Mouse (Mus musculus) cerebral cortex, adult 2 months (tissue): ENCODE data around the gene Tenm4.

Experiments used
- WGBS: fragments of 180-500 bp; shearing (Covaris S2); methylation state at CpG from one replicate; pipeline ENCODE4 v1.1.7; 2018; 5-methylcytosine and 5-hydroxymethylcytosine counted together

Gene Tenm4

DNA sequence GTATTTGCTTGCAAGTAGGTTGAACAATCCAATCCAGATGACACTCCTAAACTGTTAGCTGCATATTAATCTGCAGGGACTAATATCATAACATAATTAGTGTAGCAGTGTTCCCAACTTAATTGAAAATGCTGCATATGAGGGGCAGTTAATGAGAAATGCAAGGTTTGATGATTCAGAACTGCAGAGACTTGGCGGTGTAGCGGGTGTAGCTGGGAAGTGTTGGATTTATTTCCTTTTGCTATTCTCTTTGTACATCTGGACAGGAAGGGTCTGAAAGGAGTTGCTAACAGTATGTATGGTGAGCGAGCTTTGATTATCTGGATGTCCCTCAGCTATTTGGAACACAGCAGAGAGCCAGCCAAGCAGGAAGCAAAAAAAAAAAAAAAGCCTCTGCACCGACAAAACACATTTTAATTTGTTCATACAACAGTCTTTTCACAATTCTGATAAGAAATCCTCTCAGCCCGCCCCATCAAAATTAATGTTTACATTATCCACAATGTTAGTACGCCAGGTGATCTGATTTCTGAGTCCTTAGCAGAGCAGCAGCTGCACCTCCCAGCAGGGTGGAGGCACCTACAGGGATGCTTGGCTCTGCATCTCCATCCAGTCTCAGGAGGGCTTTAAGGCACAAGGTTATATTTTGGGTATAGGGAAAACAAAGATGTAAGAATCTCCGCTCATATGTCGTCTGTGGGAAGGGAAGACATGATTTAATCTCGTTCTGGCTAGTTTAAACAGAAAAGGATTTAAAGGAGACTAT is 243.4 kb downstream of the Tenm4 start:
- 42% methylated on average over 9 of the region's 9 CpGs for WGBS

DNA sequence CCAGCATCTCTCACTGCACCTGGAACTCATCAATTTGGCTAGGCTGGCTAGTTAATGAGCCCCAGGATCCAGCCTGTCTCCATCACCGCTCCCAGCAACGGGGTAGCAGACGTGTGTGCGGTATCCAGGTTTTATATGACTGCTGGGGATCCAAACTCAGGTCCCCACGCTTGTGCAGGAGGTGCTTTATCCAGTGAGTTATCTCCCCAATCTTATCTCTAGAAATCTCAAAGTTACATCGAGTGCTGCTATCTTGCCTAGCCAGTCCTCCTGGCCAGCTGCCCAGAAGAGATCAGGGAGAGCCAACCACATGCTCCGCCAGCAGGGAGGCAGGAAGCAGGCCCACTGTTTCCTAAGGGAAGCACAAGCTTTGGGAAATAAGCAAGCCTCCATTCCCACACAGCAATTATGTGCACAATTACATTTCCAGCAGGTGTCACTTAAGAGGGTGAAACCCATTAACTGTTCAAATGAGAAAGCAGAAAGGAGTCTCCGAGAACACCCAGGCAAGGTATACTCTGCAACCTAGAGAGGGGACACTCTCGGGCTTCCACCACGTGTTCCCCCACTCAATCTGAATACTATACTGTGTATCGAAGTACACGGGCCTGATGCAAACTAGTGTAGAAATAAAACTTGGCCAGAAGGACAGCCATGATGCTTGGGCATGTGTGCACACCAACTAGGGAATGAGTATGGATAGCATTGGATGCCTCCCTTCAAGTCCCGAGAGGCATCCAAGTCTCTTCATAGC is 246.4 kb downstream of the Tenm4 start:
- whole genome bisulfite sequencing = 47% methylated on average over 13 of the region's 13 CpGs

DNA sequence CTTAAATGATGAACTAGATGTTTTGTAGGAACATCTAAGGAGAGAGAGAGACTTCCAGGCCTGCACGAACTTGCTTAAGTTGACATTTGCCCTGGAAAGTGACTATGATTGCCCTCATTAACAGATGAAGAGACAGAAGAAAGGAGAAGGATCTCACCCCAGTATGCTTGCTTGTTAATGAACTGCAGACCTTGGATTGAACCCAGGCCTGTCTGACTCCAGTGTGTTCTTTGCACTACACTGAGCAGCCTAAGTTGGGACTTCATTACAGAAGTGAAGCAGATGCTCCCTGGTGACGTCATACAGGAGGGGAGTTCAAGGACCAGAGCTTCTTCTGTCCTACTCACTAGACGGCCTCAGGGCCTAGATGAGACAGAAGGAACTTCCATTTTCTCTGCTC is 247.1 kb downstream of the Tenm4 start:
- 64% methylated on average over 3 of the region's 3 CpGs for WGBS

DNA sequence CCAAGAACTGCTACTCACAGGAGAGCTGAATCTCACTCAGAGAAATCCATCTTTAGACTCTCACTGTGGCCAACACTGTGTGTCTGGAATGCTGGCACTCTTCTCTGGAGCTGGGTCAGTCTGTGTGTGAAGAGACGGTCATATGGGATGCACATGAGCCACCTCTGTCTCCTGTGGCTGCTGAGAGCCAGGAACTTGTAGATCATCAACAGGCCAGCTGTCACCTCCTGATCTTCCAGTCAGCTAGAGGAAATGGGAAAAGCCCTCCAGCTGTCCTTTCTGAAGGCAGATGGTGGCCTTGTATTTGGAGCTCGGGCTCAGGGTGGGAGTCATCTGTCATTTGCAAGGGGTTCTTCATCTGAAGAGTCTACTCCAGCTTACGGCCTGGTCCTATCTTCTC is 249.0 kb downstream of the Tenm4 start:
- 81% methylated on average over 3 of the region's 3 CpGs for WGBS

DNA sequence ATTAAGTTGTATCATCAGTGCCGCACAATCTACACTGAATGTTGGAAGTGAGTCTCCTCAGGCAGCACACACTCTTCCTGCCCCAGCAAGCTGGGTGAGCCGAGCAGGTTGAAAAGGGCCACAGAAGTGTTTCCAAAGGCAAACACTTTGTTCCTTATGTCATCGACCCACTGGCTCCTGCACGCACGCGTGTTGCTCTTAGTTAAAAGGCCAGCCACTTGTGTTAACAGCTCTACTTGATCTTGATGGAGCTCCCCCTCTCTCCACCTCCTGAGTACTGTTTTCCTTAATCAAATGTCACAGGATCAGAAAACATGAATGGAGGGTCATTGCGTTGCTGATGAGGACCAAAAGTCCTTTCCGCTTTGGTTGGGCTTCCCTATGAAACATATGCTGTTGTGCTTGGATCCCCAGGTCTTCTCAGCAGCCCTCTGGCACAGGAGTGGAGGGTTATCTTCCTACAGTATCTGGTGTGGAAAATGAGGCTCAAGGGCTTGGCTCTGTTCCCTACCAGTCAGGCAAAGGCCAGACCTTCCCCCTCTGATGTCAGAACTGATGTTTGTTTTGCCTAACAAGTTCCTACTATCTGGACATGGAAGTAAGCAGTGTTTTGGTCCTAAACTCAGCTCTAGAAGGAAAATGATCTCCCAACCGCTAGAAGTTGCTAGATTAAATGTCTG is 250.0 kb downstream of the Tenm4 start:
- WGBS = 91% methylated on average over 9 of the region's 9 CpGs

DNA sequence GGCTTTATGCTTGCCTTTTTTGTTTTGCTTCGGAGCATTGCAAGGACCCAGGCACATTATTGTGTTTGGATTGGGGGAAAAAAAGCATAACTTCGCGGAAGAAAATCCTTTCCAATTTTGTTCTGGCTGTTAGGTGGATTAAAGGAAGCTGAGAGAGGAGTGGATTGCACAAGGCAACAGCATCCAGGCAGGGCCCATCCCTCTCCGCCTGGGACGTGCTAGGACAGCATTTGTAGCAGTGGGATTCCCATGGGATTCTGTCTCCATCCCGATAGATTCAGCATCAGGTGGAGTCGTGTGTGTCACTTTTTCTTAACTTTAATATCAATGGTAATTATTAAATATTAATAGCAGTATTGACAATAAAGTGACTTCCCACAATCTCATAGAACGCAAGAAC is 255.9 kb downstream of the Tenm4 start:
- WGBS = 64% methylated on average over 8 of the region's 8 CpGs

DNA sequence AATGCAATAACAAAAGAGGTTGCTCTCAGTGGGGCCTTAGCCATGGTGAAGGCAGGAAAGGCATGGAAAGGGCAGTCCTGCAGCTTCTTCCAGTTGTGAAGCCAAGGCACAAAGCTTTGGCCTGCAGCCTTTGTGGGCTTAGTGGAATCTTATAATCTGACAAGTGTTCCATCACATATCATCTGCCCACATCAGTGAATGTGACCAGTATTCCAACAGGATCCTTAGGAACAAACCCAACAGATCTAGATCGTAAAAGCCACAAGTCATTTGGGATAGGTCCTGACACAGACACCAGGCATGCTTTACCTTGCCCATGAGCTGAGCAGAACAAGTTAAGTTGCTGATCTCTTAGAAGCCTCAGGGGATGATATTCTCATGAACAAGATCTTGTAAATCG is 262.3 kb downstream of the Tenm4 start:
- WGBS = 97% methylated on average over 2 of the region's 2 CpGs

DNA sequence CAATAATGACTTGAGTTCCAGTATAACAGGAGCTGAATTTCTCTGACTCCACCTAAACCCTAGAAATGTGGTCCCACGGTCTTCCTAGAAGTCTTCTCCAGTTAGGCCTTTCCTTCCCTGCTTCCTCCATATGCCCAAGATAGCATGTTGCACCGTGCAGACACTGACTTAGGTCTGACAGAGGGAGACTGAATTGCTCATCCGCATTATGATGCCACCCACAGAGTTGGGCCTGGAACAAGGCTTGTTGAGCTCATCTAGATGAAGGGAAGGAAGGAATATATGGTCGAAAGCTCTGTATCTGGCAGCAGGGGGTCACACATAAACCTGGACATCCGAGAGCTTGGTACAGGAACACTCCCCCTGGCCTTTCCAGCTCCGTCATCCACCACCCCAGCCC is 267.3 kb downstream of the Tenm4 start:
- WGBS = 54% methylated on average over 6 of the region's 6 CpGs

DNA sequence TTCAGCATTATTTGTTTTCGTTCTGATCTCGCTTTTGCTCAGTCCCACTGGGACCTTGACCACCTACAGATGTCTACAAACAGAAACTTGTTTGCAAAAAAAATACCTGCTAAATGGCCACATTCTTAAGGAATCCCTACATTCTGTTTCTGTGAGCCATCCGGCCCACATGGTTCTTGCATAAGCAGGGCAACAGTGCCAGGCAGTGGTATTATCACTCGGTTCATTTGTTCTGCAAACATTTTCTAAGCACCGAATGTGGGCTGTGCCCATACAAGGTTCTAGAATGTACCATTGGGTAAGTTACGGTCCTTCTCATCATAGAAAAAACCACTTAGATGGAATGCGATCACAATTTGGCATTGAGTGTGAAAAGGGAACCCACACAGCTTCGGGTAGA is 274.7 kb downstream of the Tenm4 start:
- WGBS = 47% methylated on average over 8 of the region's 8 CpGs

DNA sequence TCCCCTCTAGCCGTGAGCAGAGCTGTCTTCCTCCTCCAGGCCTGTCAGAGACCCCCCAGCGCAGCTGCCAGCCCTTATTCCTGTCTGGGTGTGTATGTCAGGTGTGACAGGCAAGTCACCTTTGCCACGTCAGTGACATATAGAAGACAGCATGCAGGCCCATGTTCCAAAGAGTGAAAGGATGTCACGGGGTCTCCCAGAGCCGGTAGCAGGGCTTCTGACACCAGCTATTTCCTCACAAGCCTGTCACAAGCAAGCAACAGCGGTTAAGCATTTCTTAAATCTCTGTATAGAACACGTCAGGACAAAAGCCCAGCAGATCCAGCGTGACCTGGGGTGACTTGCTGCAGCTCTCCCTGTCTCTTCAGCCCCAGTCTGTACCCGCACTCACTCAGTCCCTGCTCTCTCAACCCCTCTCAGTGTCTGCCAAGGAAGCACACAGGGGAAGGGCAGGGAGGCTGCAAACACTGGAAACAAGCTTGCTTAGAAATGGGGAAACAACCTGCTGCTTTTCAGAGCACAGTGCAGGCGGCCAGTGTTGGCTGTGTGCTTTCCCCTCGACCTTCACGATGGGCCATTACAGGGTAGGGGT is 276.9 kb downstream of the Tenm4 start:
- 84% methylated on average over 12 of the region's 12 CpGs for WGBS

DNA sequence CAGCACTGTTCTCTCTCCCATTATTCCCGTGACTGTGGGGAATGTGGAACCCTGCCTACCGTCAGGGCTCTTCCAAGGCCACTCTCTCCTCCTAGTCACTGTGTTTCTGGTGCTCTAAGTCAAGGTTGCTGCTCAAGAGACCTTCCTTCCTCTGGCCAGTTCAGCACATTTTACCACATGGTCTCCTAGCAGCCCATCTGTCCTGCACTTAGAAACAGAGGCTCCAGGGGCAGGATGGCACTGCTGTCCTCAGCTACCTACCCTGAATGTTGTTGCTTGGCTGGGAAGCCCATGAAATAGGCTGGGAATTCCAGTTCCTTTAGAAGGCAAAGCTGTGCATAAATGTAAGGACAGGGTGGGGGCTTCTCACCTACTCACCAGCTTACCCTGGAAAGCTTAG is 284.9 kb downstream of the Tenm4 start:
- 78% methylated on average over 2 of the region's 2 CpGs for WGBS

DNA sequence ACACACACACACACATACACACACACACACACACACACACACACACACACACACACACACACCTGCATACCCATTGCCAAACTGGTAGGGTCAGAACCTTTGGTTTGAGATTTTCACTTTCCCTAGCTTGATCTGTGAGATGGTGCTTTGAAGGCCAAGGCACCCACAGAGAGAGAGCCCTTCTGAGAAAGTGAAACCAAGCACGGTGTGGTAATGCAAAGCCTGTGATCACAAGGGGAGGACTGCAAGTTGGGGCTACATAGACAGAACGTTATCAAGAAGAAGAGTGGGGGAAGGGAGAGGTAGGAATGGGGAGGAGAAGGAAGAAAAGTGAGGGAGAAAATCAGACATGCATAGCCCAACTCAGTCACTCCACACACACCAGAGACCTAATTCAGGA is 285.6 kb downstream of the Tenm4 start:
- 38% methylated on average over 2 of the region's 2 CpGs for WGBS

DNA sequence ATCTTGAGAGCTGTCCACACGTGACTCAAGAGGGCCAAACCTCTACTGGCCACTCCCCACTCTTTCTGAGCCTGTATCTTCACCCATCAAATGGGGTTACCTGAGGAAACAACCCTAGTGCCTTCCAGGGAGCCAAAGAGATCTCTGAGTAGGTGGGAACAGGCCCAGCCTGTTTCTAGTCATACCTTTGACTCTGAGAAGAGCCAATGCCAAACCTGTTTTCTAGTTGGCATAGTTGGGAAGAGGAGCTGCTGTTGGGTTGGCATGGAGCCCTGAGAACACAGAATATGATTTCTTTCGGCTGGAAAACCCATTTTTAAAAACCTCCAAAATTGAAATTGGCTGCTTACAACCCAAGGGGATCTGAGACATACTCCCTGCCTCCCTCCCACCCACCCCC is 286.8 kb downstream of the Tenm4 start:
- WGBS = 52% methylated on average over 2 of the region's 2 CpGs

DNA sequence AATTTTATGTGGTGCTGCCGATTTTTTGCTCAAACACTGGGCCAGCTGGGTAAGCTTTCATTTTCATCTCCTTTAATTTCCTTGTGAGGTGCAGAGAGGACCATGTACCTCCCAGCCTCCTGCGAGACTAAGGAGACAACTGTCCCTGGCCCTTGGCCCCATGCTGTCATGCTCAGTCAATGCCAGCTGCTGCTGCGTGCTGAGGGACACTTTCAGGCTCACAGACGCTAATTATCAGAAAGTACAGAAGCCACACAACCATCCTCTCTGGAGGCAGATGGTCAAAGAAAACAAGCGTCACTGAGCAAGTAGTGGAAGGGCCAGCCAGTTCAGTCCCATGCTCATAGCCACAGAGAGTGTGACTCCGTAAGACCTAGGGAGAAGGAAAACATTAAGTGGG is 287.9 kb downstream of the Tenm4 start:
- WGBS = 69% methylated on average over 6 of the region's 6 CpGs

DNA sequence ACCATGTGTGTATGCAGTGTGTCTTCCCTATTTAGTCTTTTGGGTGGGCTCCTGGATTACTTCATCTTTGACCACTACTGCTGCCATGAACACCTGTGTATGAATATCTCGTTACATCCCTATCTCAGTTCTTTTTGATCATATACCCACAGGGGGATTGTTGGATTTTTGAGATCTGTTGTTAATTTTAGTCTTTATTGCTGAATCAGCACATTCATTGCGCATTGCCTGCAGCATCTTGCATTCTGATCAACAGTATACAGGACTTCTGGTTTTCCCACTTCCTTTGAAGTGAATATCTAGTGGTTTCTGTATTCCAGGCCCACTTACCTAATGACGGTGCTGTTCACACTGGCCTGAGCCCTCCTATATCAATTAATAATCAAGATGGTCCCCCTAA is 295.7 kb downstream of the Tenm4 start:
- WGBS = 90% methylated on average over 3 of the region's 3 CpGs

DNA sequence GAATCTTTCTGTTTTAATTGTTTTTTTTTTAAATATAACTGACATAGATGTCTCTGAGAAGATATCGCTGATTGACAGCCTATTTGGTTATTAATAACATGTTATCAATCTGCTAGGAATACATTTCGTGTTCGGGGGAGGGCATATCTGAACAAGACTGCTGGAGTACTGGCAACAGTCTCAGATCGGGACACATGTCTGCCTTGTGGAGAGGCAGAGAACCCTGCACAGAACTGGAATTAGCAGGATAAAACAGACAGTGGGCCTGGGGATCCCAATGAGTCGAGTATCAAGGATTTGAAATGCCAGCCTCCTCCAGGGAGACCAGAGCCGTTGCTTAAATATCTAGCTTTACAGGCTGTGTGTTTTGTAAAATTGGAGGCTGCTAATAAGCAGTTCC is 299.8 kb downstream of the Tenm4 start:
- 69% methylated on average over 6 of the region's 6 CpGs for WGBS

DNA sequence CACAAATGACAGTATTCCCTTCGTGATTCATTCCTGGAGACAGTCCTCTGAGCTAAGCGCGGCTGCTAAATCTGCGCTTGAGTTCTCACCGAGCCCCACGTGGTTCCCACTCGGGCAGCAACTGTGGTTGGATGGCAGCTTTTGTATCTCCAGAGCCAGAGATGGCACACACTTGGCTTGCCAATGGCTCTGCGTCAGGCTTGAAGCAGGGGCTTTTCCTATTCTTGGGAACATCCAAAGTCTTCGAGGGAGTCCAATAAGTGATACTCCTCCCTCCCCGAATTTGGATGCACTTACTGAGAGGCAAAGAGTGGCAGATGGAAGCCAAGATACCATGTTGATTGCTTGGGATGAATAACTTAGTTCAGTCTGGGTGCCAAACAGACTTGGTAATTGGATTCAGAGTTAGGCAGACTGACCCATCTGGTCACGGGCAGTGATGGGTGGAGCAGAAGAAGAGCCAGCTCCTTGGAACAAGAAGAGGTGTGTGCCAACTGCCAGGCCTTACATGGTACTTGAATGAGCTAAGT is 303.6 kb downstream of the Tenm4 start:
- WGBS = 27% methylated on average over 11 of the region's 11 CpGs

DNA sequence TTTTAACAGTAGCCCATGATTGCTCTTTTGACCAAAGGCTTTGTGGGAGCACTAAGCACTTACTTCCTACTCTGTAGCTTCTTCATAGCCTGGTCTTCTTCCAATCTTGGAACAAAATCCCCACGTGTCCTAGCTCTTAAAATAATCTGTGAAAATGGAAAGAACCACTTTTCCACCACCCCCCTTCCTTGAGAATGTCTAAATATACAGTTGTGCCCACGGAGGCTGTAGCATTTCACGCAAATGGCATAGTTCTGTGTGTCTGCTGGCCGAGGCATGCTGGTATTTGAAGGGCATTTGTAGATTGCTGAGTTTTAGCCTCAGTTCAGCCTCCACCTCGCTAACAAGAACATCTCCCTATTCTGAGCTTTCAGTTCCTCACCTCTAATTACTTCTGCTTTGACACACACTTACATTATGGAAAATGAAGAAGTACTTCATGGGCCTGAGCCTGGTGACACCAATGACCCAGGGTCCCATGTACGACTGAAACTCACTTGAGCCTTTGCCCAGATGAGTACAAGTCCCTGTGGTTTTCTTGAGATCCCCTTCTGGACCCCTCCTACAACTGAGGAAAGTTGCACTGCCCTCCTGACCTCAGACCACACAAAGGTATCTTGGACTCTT is 306.1 kb downstream of the Tenm4 start:
- 48% methylated on average over 6 of the region's 6 CpGs for WGBS

DNA sequence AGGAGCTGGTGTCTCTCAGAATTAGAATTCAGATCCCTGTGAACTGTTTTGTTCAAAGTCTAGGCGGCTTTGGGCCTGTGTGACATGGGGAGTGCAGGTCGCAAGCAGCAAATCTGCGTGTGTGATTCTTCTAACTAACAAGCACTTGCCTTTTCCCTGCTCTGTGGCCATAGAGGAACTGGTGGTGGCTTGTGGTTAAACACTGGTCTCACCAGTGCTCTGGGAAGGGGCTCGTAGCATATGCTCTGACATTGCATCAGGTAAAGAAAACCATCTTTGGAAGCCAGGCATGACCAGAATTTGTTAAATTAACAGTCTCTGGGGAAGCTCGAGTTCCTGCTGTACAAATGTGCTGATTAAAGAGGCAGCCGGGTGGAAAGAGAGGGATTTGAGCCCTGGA is 308.1 kb downstream of the Tenm4 start:
- 87% methylated on average over 6 of the region's 6 CpGs for WGBS

DNA sequence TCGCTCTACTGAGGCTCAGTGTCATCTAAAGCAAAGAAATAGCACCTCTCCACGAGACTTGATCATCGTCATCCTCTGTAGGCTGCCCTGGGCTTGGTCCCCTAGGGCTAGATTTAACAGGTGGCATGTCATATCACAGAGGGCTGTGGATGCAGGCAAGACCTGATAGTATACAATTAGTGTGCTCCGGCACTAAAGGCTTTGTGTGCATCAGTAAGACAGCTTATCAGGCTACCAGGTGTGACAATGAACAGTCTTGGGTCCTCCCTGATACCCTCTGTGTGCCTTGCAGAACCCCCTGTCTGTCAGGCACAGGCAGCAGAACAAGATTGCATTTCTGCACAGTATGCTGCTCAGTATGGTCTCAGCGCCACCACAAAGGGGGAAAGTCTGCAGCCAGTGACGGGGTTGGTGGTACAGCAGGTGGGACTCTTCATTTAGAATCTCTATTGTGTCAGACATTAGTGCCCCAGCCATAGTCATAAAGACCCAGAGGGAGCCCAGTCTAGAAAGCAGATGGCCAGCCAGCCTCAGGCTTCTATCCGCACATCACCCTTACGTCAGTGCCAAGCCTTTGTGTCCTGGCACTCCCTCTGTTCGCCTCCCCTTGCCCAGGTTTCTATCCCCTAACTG is 309.4 kb downstream of the Tenm4 start:
- WGBS = 83% methylated on average over 9 of the region's 9 CpGs

DNA sequence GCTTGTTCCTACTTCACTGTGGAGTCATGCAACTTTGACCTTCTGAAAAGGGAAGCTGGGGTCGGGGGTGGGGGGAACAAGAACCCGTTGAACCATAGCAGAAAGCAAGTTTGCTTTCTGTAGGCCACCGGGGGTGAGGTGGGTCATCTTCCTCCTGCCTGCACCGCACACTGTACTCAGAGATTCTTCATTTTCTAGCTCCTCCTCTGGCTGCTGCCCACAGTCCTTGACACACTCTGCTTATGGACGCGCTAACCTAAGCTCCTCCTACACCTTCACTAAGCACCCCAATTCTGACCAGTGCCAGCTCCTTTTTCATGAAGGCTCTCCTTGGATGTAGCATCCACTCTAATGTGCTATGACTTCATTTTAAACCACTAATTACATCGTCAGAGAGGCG is 311.9 kb downstream of the Tenm4 start:
- 59% methylated on average over 8 of the region's 8 CpGs for WGBS
